Mouse (Mus musculus) liver, embryonic 14.5 days (tissue): ENCODE measurements around the gene Il16. TPM values are rescaled to one million over a fixed set of nuclear protein-coding genes. Genes with fewer than 3 reads are reported as not detected.

Experiments
- ATAC-seq: fragments of 200-750 bp; cut with Nextera tagmentation; 2 replicates; pipeline ENCODE4 v1.8.0; 2017; ENCODE audit warnings: moderate number of reproducible peaks, mild to moderate bottlenecking, moderate library complexity; ENCODE audit not compliant: insufficient read depth
- DNase-seq, 3 experiments: peaks; one replicate each; pipeline ENCODE4 v3.0.0-alpha.2; 2012 to 2013; ENCODE audit warnings: low read depth in 3 of 3, low spot score in 3 of 3
- H3K27ac ChIP-seq: fragments of 300-500 bp; sonication (generic); 2 replicates; pipeline ENCODE4 v1.5.1; 2014; ENCODE audit warnings: moderate library complexity, mild to moderate bottlenecking, control low read depth, inconsistent platforms
- H3K27me3 ChIP-seq: fragments of 300-500 bp; sonication (generic); 2 replicates; pipeline ENCODE4 v1.6.1; 2014; ENCODE audit warnings: mild to moderate bottlenecking, low read length, moderate library complexity; ENCODE audit not compliant: control insufficient read depth, insufficient read depth
- H3K36me3 ChIP-seq: fragments of 300-500 bp; sonication (generic); replicated peaks from 2 replicates; pipeline ENCODE4 v1.6.1; 2014; ENCODE audit warnings: low read depth; ENCODE audit not compliant: control insufficient read depth, insufficient read depth
- H3K4me1 ChIP-seq, 2 experiments: fragments of 200-500 bp in 1 of 2; fragments of 300-500 bp in 1 of 2; sonication (generic) in 1 of 2; replicated peaks; 2 replicates each; pipeline ENCODE4 v1.6.1; 2012 to 2014; ENCODE audit warnings: antibody characterized with exemption in 1 of 2, inconsistent platforms in 1 of 2, low read length in 1 of 2; ENCODE audit not compliant: control insufficient read depth in 2 of 2, insufficient read depth in 2 of 2
- H3K4me2 ChIP-seq: fragments of 300-500 bp; sonication (generic); 2 replicates; pipeline ENCODE4 v1.6.1; 2014; ENCODE audit warnings: low read depth, mild to moderate bottlenecking, control low read depth, moderate library complexity
- H3K4me3 ChIP-seq, 2 experiments: fragments of 200-500 bp in 1 of 2; fragments of 300-500 bp in 1 of 2; sonication (generic) in 1 of 2; 2 replicates each; pipeline ENCODE4 v1.5.1; 2012 to 2014; ENCODE audit warnings: low read depth in 2 of 2, low read length in 2 of 2, mild to moderate bottlenecking in 2 of 2, control low read depth in 1 of 2, inconsistent platforms in 1 of 2, moderate library complexity in 1 of 2; ENCODE audit not compliant: insufficient read depth in 1 of 2
- H3K9ac ChIP-seq: fragments of 300-500 bp; sonication (generic); replicated peaks from 2 replicates; pipeline ENCODE4 v1.6.1; 2014; ENCODE audit warnings: mild to moderate bottlenecking, control low read depth, moderate library complexity
- H3K9me3 ChIP-seq: fragments of 300-500 bp; sonication (generic); 2 replicates; pipeline ENCODE4 v1.6.1; 2016; ENCODE audit warnings: low read length, mixed read lengths; ENCODE audit not compliant: control insufficient read depth
- CTCF ChIP-seq: IDR thresholded peaks from 2 replicates; pipeline ENCODE4 v1.5.1; 2016; ENCODE audit warnings: antibody characterized with exemption, low read depth, control low read depth
- EP300 ChIP-seq: IDR thresholded peaks from 2 replicates; pipeline ENCODE4 v1.6.1; 2016; ENCODE audit warnings: antibody characterized with exemption, low read depth
- WGBS: fragments of 180-500 bp; shearing (Covaris S2); extraction: QIAGEN DNeasy Blood & Tissue Kit; methylation state at CpG from one replicate; pipeline ENCODE4 v1.1.7; 2014; ENCODE audit not compliant: insufficient replicate concordance; 5-methylcytosine and 5-hydroxymethylcytosine counted together
- polyA plus RNA-seq, 2 experiments: library from polyadenylated mRNA; depleted of rRNA in 1 of 2; stranded (reverse) in 1 of 2; unstranded in 1 of 2; fragments of >200 nt; fragmentation: Nextera tagmentation in 1 of 2; extraction: Ambion mirVana in 1 of 2; gene quantifications; 2 replicates each; pipeline versions ENCODE4 v1.2.1 to v1.2.3; 2012 to 2014

Il16 gene
- polyA plus RNA-seq (2012; rRNA removed) (1.9 and 2.3 TPM in 2 replicates), polyA plus RNA-seq (2014; fragmentation: Nextera tagmentation; extraction: Ambion mirVana) (2.8 and 3.8 TPM in 2 replicates)

GRCm38 (mm10) chr7:83745413-83746106 is at the start of gene Il16:
Gene Il16, minus strand, starts transcription at chr7:83745726.
- no peaks in the 10 kb centered on the region for H3K9me3 ChIP-seq
- DNase-seq (no peak), ATAC-seq (no peak)
- no peak within 1 kb of the TSS for H3K27ac ChIP-seq
- TF ChIP-seq CTCF (no peak), EP300 (no peak)
- no peaks in the 10 kb centered on the region for H3K27me3 ChIP-seq
- no peak within 1 kb of the TSS for H3K4me3 ChIP-seq
- H3K36me3 ChIP-seq: no peaks in the 10 kb centered on the region
- H3K4me2 ChIP-seq: no peak within 1 kb of the TSS
- 47% methylated on average over 20 of the region's 20 CpGs for WGBS
- H3K4me1 ChIP-seq: no peaks in the 10 kb centered on the region
- no peak within 1 kb of the TSS for H3K9ac ChIP-seq

- H3K4me3 ChIP-seq: no peak within 1 kb of the TSS
- no peak within 1 kb of the TSS for H3K4me2 ChIP-seq
- 8% methylated on average over 14 of the region's 14 CpGs for WGBS
- no peak within 1 kb of the TSS for H3K27ac ChIP-seq
- H3K9ac ChIP-seq: no peak within 1 kb of the TSS
- H3K27me3 ChIP-seq: no peaks in the 10 kb centered on the region
- DNase-seq (peak in 1 of 3 experiments; percentile 12), ATAC-seq (peak; percentile 58; the same call in 1 of the 2 replicates)
- no peaks in the 10 kb centered on the region for H3K4me1 ChIP-seq
- TF ChIP-seq CTCF (no peak), EP300 (no peak)
- no peaks in the 10 kb centered on the region for H3K36me3 ChIP-seq
- H3K9me3 ChIP-seq: no peaks in the 10 kb centered on the region
Observed at GRCm38 (mm10) chr7:83794705-83795104, 49.2 kb upstream of the Il16 start, which contains the start of gene Cfap161. Gene Cfap161, minus strand, starts transcription at chr7:83794880.

GRCm38 (mm10) chr7:83794006-83794683 is 48.6 kb upstream of the Il16 start:
- H3K27ac ChIP-seq: no peak overlapping the region
- H3K9me3 ChIP-seq: no peaks in the 10 kb centered on the region
- no peak for DNase-seq
- H3K4me1 ChIP-seq: no peaks in the 10 kb centered on the region
- 34% methylated on average over 11 of the region's 11 CpGs for WGBS
- no peaks in the 10 kb centered on the region for H3K27me3 ChIP-seq
- TF ChIP-seq CTCF: no peak
- TF ChIP-seq EP300: no peak
- no peak overlapping the region for H3K9ac ChIP-seq
- H3K4me3 ChIP-seq: no peak overlapping the region
- H3K4me2 ChIP-seq: no peak overlapping the region
- no peak for ATAC-seq
- H3K36me3 ChIP-seq: no peaks in the 10 kb centered on the region

GRCm38 (mm10) chr7:83780881-83781280 is 35.4 kb upstream of the Il16 start:
- ATAC-seq: no peak

GRCm38 (mm10) chr7:83780026-83780425 is 34.5 kb upstream of the Il16 start:
- WGBS: 47% methylated on average over 4 of the region's 4 CpGs

More at GRCm38 (mm10) chr7:83780881-83781280, 35.4 kb upstream of the Il16 start:
- Histone ChIP-seq H3K27me3 (no peaks in the 10 kb centered on the region), H3K4me3 (no peak overlapping the region), H3K36me3 (no peaks in the 10 kb centered on the region), H3K27ac (no peak overlapping the region), H3K9ac (no peak overlapping the region), H3K4me1 (no peaks in the 10 kb centered on the region), H3K9me3 (no peaks in the 10 kb centered on the region), H3K4me2 (no peak overlapping the region)
- WGBS: 61% methylated on average over 4 of the region's 4 CpGs
- DNase-seq: no peak
- TF ChIP-seq EP300 (no peak), CTCF (no peak)

More at GRCm38 (mm10) chr7:83780026-83780425, 34.5 kb upstream of the Il16 start:
- no peak overlapping the region for H3K4me3 ChIP-seq
- no peak for TF ChIP-seq EP300
- no peak for TF ChIP-seq CTCF
- H3K4me2 ChIP-seq: no peak overlapping the region
- H3K4me1 ChIP-seq: no peaks in the 10 kb centered on the region
- H3K27ac ChIP-seq: no peak overlapping the region
- no peaks in the 10 kb centered on the region for H3K9me3 ChIP-seq
- H3K36me3 ChIP-seq: no peaks in the 10 kb centered on the region
- ATAC-seq: no peak
- no peak for DNase-seq
- no peaks in the 10 kb centered on the region for H3K27me3 ChIP-seq
- no peak overlapping the region for H3K9ac ChIP-seq
